Mouse (Mus musculus): ENCODE data around the gene Hmg20a.

- TF ChIP-seq CTCF (IDR thresholded peaks at IDR 0.05), result no peak
- no peak for TF ChIP-seq EP300 (IDR thresholded peaks at IDR 0.05)
Observed at GRCm38 (mm10) chr9:56510281-56510680, 91.9 kb downstream of the Hmg20a start.

Data from lung, postnatal 0 days (tissue).